Comparison of ENCODE assay signal across 20 mouse cellular contexts in the genomic region with DNA sequence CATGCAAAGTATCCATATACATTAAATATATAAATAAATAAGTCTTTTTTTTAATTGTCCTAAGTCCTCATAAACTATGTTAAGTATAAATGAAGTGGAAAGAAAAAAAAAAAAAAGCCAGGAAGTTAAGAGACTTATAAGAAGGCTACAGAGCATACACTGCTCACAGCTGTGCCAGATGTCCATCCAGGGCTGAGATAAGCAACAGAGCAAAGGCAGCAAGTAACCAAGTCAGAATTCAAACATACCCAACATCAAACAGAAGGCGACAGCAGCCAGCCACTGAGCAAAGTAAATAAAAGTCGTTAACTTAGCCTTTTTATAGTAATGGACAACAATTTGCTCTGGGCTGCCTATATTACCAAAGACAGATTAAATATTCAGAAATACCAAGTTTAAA. TPM values are rescaled to one million over a fixed set of nuclear protein-coding genes. Genes with fewer than 3 reads are reported as not detected.
A peak's percentile ranks its signal among the peaks of the same experiment; 100 is the strongest.
DNase-seq lines count a peak whose midpoint lies in the region; ATAC-seq lines count a peak whose summit lies in the region.
"Had no signal": no experiment of that assay in that cellular context is flagged by ENCODE, and none has a peak within 500 bp of the region (broad histone marks: within the 10 kb centered on the region; RNA-seq: fewer than 3 reads in every experiment).

No protein-coding gene starts in this region.

- no peak overlapping the region for H3K4me2 ChIP-seq in forebrain, embryonic 15.5 days (replicated peaks)
- H3K4me2 ChIP-seq in forebrain, embryonic 16.5 days (ENCODE audit: low read length): no peak overlapping the region
- no peak overlapping the region for H3K4me2 ChIP-seq in midbrain, embryonic 11.5 days
- H3K4me2 ChIP-seq in midbrain, embryonic 16.5 days (ENCODE audit: low read length): no peak overlapping the region
- no peak overlapping the region for H3K4me2 ChIP-seq in liver, embryonic 13.5 days

- H3K4me3 ChIP-seq in forebrain, embryonic 15.5 days: no peak overlapping the region
- no peak overlapping the region for H3K4me3 ChIP-seq in forebrain, embryonic 16.5 days (replicated peaks; ENCODE audit: low read length)
- H3K4me3 ChIP-seq in midbrain, embryonic 11.5 days (ENCODE audit: low read depth, low read length): no peak overlapping the region
- H3K4me3 ChIP-seq in midbrain, embryonic 16.5 days (ENCODE audit: low read depth, low read length): no peak overlapping the region
- no peak overlapping the region for H3K4me3 ChIP-seq in liver, embryonic 13.5 days (replicated peaks)
- H3K4me3 ChIP-seq: erythroblast, embryonic 14.5 days; megakaryocyte, embryonic 14.5 days had no signal

- no peak for ATAC-seq in forebrain, embryonic 15.5 days (replicated peaks)
- ATAC-seq in forebrain, embryonic 16.5 days: no peak
- no peak for ATAC-seq in midbrain, embryonic 11.5 days (ENCODE audit: low FRiP score)
- ATAC-seq in midbrain, embryonic 16.5 days: no peak
- ATAC-seq in liver, embryonic 13.5 days (ENCODE audit: low read depth): peak; percentile 84
- no peak for ATAC-seq in inflammation-experienced regulatory T-cells, adult 6 months
- ATAC-seq: forebrain, embryonic 14.5 days; hindbrain, postnatal 0 days had no signal

- no peaks in the 10 kb centered on the region for H3K27me3 ChIP-seq in forebrain, embryonic 15.5 days
- no peaks in the 10 kb centered on the region for H3K27me3 ChIP-seq in forebrain, embryonic 16.5 days (replicated peaks; ENCODE audit: control insufficient read depth, insufficient read depth, low read length)
- H3K27me3 ChIP-seq in midbrain, embryonic 11.5 days (ENCODE audit: control insufficient read depth, insufficient read depth, low read length): no peaks in the 10 kb centered on the region
- no peaks in the 10 kb centered on the region for H3K27me3 ChIP-seq in midbrain, embryonic 16.5 days (ENCODE audit: control insufficient read depth, insufficient read depth, low read depth, low read length)
- no peaks in the 10 kb centered on the region for H3K27me3 ChIP-seq in liver, embryonic 13.5 days
- H3K27me3 ChIP-seq: megakaryocyte, embryonic 14.5 days had no signal

- H3K27ac ChIP-seq in forebrain, embryonic 15.5 days (replicated peaks): peak overlapping the region; percentile 85
- no peak overlapping the region for H3K27ac ChIP-seq in forebrain, embryonic 16.5 days (ENCODE audit: low read length)
- H3K27ac ChIP-seq in midbrain, embryonic 11.5 days (ENCODE audit: low read depth, low read length): no peak overlapping the region
- H3K27ac ChIP-seq in midbrain, embryonic 16.5 days (ENCODE audit: low read length): no peak overlapping the region
- peak overlapping the region; percentile 2; the same call in 1 of the 2 replicates for H3K27ac ChIP-seq in liver, embryonic 13.5 days
- H3K27ac ChIP-seq: hindbrain, postnatal 0 days; kidney, postnatal 0 days had no signal

- peaks cover 68% of the 10 kb centered on the region for H3K4me1 ChIP-seq in forebrain, embryonic 15.5 days
- peaks cover 61% of the 10 kb centered on the region for H3K4me1 ChIP-seq in forebrain, embryonic 16.5 days (replicated peaks; ENCODE audit: control insufficient read depth, insufficient read depth, low read length)
- peaks cover 49% of the 10 kb centered on the region for H3K4me1 ChIP-seq in midbrain, embryonic 11.5 days (ENCODE audit: control insufficient read depth, insufficient read depth, low read length)
- H3K4me1 ChIP-seq in midbrain, embryonic 16.5 days (ENCODE audit: control insufficient read depth, insufficient read depth, low read length): peaks cover 59% of the 10 kb centered on the region
- peaks cover 64% of the 10 kb centered on the region for H3K4me1 ChIP-seq in liver, embryonic 13.5 days (replicated peaks)

- no peaks in the 10 kb centered on the region for H3K9me3 ChIP-seq in forebrain, embryonic 15.5 days
- no peaks in the 10 kb centered on the region for H3K9me3 ChIP-seq in forebrain, embryonic 16.5 days (ENCODE audit: control insufficient read depth, low read length)
- H3K9me3 ChIP-seq in midbrain, embryonic 11.5 days (ENCODE audit: control insufficient read depth, low read length): no peaks in the 10 kb centered on the region
- no peaks in the 10 kb centered on the region for H3K9me3 ChIP-seq in midbrain, embryonic 16.5 days (replicated peaks; ENCODE audit: control insufficient read depth, low read length, poor library complexity, severe bottlenecking)
- no peaks in the 10 kb centered on the region for H3K9me3 ChIP-seq in liver, embryonic 13.5 days (replicated peaks)
- H3K9me3 ChIP-seq: megakaryocyte, embryonic 14.5 days had no signal

- no peaks in the 10 kb centered on the region for H3K36me3 ChIP-seq in forebrain, embryonic 15.5 days
- no peaks in the 10 kb centered on the region for H3K36me3 ChIP-seq in forebrain, embryonic 16.5 days (ENCODE audit: control insufficient read depth, insufficient read depth)
- H3K36me3 ChIP-seq in midbrain, embryonic 11.5 days (ENCODE audit: control insufficient read depth, insufficient read depth, low read length): no peaks in the 10 kb centered on the region
- H3K36me3 ChIP-seq in midbrain, embryonic 16.5 days (ENCODE audit: control insufficient read depth, insufficient read depth, low read length): no peaks in the 10 kb centered on the region
- peaks cover 13% of the 10 kb centered on the region; the same call in 1 of the 2 replicates for H3K36me3 ChIP-seq in liver, embryonic 13.5 days

- WGBS in forebrain, embryonic 15.5 days: 56% methylated on average over 2 of the region's 2 CpGs
- 56% methylated on average over 2 of the region's 2 CpGs for WGBS in forebrain, embryonic 16.5 days
- 64% methylated on average over 2 of the region's 2 CpGs for WGBS in midbrain, embryonic 11.5 days
- 73% methylated on average over 2 of the region's 2 CpGs for WGBS in midbrain, embryonic 16.5 days
- WGBS in liver, embryonic 13.5 days (ENCODE audit: insufficient replicate concordance): 12% methylated on average over 2 of the region's 2 CpGs

- peak; percentile 77 for DNase-seq in midbrain, embryonic 11.5 days (ENCODE audit: low spot score, missing footprints)
- DNase-seq in liver, embryonic 13.5 days: peak; percentile 42
- no peak for DNase-seq in adrenal gland, postnatal 36 days
- DNase-seq in retina, embryonic 14.5 days (ENCODE audit: low spot score): no peak
- DNase-seq: cerebellum, adult 8-10 months; gastrocnemius, postnatal 36 days; kidney, adult 11 months; layer of hippocampus, postnatal 36 days; lung, postnatal 10 days; right cerebral cortex, postnatal 4 days; thymus, postnatal 25 days had no signal

- no peak overlapping the region for H3K9ac ChIP-seq in forebrain, embryonic 15.5 days (replicated peaks)
- no peak overlapping the region for H3K9ac ChIP-seq in forebrain, embryonic 16.5 days (replicated peaks; ENCODE audit: low read depth, low read length)
- H3K9ac ChIP-seq in midbrain, embryonic 11.5 days (ENCODE audit: low read length): no peak overlapping the region
- H3K9ac ChIP-seq in midbrain, embryonic 16.5 days (ENCODE audit: low read depth, low read length): no peak overlapping the region
- H3K9ac ChIP-seq in liver, embryonic 13.5 days: no peak overlapping the region

RNA-seq across cellular contexts. Expression of gene Arhgap21, which starts 9.6 kb away (rescaled TPM):
- polyA plus RNA-seq in forebrain, embryonic 15.5 days (2015; fragmentation: Nextera tagmentation; extraction: Ambion mirVana): 41.5 and 42.3 TPM in 2 replicates
- 40.2 and 40.9 TPM in 2 replicates for polyA plus RNA-seq in forebrain, embryonic 16.5 days (2015; fragmentation: Nextera tagmentation; extraction: Ambion mirVana)
- 56.9 and 57.4 TPM in 2 replicates for polyA plus RNA-seq in midbrain, embryonic 11.5 days (2014; fragmentation: Nextera tagmentation; extraction: Ambion mirVana)
- 40.9 and 41.7 TPM in 2 replicates for polyA plus RNA-seq in midbrain, embryonic 16.5 days (2015; fragmentation: Nextera tagmentation; extraction: Ambion mirVana)
- 6.7 and 6.9 TPM in 2 replicates for polyA plus RNA-seq in liver, embryonic 13.5 days (2015; fragmentation: Nextera tagmentation; extraction: Ambion mirVana)
- 10 to 100 TPM; 77.6 to 88.4 TPM for total RNA-seq in adrenal gland, postnatal 36 days (2021)
- 1 to 10 TPM; 1.2 to 2.2 (median 1.3) TPM for polyA plus RNA-seq in inflammation-experienced regulatory T-cells, adult 6 months (2017; shearing (Covaris generic))

Comparison
In these comparisons a context has a peak if more than half of its experiments do, and no peak if none do; other contexts are left out.
1. H3K27ac ChIP-seq: peak in forebrain, embryonic 15.5 days (single experiment) and liver, embryonic 13.5 days (single experiment); none in forebrain, embryonic 16.5 days (single experiment), midbrain, embryonic 11.5 days (single experiment) and midbrain, embryonic 16.5 days (single experiment).
2. DNase-seq: peak in midbrain, embryonic 11.5 days (single experiment) and liver, embryonic 13.5 days (single experiment); none in adrenal gland, postnatal 36 days (0 of 2) and retina, embryonic 14.5 days (single experiment).